Mouse (Mus musculus): ENCODE measurements around the gene Gm17651.

DNA sequence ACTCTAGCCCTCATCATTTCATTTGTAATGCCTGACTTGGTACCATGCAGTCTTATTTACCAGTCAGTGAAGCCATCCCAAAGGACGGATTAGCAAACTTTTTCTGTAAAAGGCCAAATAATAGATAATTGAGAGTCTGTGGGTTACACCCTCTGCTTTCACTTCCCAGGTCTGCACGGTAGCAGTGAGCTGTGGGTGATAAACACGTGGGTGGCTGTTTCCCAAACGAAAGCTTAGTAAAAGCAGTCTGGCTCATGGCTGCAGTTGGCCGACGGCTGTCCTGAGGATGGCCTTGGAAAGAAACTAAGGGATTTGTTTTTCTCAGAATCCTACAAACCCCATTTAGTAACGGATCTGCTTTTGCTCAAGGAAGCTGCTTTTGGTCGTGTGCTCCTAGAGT lies 13.3 kb downstream of the Gm17651 start:
- TF ChIP-seq EP300 (IDR thresholded peaks at IDR 0.05; ENCODE audit: low read depth), result no peak
- TF ChIP-seq CTCF (IDR thresholded peaks at IDR 0.05; ENCODE audit: low read depth), result no peak
